In genomic region chr9:56636766-56637402, GRCm38 (mm10) we compare ENCODE assay signal across 9 mouse cellular contexts.
DNase-seq lines count a peak whose midpoint lies in the region; ATAC-seq and TF ChIP-seq lines count a peak whose summit lies in the region.
"Had no signal": no experiment of that assay in that cellular context is flagged by ENCODE, and none has a peak within 500 bp of the region (broad histone marks: within the 10 kb centered on the region; RNA-seq: fewer than 3 reads in every experiment).

No protein-coding gene starts in this region.

- no peaks in the 10 kb centered on the region for H3K36me3 ChIP-seq in forebrain, embryonic 10.5 days (replicated peaks)
- H3K36me3 ChIP-seq in forebrain, embryonic 11.5 days (ENCODE audit: control insufficient read depth, insufficient read depth, low read length): no peaks in the 10 kb centered on the region
- H3K36me3 ChIP-seq in forebrain, embryonic 12.5 days (replicated peaks): no peaks in the 10 kb centered on the region
- H3K36me3 ChIP-seq in midbrain, embryonic 15.5 days (replicated peaks): no peaks in the 10 kb centered on the region
- H3K36me3 ChIP-seq: midbrain, embryonic 12.5 days had no signal

- 51% methylated on average over 11 of the region's 11 CpGs for WGBS in forebrain, embryonic 10.5 days
- WGBS in forebrain, embryonic 11.5 days: 45% methylated on average over 11 of the region's 11 CpGs
- 46% methylated on average over 11 of the region's 11 CpGs for WGBS in forebrain, embryonic 12.5 days
- WGBS in midbrain, embryonic 15.5 days: 51% methylated on average over 11 of the region's 11 CpGs

- no peak for ATAC-seq in forebrain, embryonic 11.5 days (replicated peaks; ENCODE audit: low FRiP score)
- no peak for ATAC-seq in forebrain, embryonic 12.5 days (ENCODE audit: low FRiP score)
- no peak for ATAC-seq in midbrain, embryonic 15.5 days (replicated peaks)
- ATAC-seq in activated CD4-positive, CD25-positive, alpha-beta regulatory T cell, adult 4 months: no peak

- H3K4me1 ChIP-seq in forebrain, embryonic 10.5 days: peaks cover 38% of the 10 kb centered on the region
- H3K4me1 ChIP-seq in forebrain, embryonic 11.5 days (replicated peaks; ENCODE audit: control insufficient read depth, insufficient read depth, low read length): peaks cover 2% of the 10 kb centered on the region; the same call in 1 of the 2 replicates
- peaks cover 32% of the 10 kb centered on the region for H3K4me1 ChIP-seq in forebrain, embryonic 12.5 days
- H3K4me1 ChIP-seq in midbrain, embryonic 15.5 days: peaks cover 35% of the 10 kb centered on the region

- H3K27me3 ChIP-seq in forebrain, embryonic 10.5 days (ENCODE audit: poor library complexity, severe bottlenecking): peaks cover 100% of the 10 kb centered on the region
- H3K27me3 ChIP-seq in forebrain, embryonic 11.5 days (ENCODE audit: control insufficient read depth, insufficient read depth, low read length): peaks cover 46% of the 10 kb centered on the region
- H3K27me3 ChIP-seq in forebrain, embryonic 12.5 days: peaks cover 99% of the 10 kb centered on the region
- peaks cover 7% of the 10 kb centered on the region; the same call in 1 of the 2 replicates for H3K27me3 ChIP-seq in midbrain, embryonic 15.5 days (replicated peaks)

- no peaks in the 10 kb centered on the region for H3K9me3 ChIP-seq in forebrain, embryonic 10.5 days
- no peaks in the 10 kb centered on the region for H3K9me3 ChIP-seq in forebrain, embryonic 11.5 days (ENCODE audit: control insufficient read depth, low read length)
- H3K9me3 ChIP-seq in forebrain, embryonic 12.5 days: no peaks in the 10 kb centered on the region
- H3K9me3 ChIP-seq in midbrain, embryonic 15.5 days: no peaks in the 10 kb centered on the region
- H3K9me3 ChIP-seq: midbrain, embryonic 12.5 days had no signal

- TF ChIP-seq CTCF in layer of hippocampus, adult 2 months (conservative IDR thresholded peaks at IDR 0.05): no peak

- H3K9ac ChIP-seq in forebrain, embryonic 11.5 days (ENCODE audit: low read length): no peak overlapping the region
- no peak overlapping the region for H3K9ac ChIP-seq in forebrain, embryonic 12.5 days
- H3K9ac ChIP-seq in midbrain, embryonic 15.5 days: no peak overlapping the region

- H3K4me3 ChIP-seq in forebrain, embryonic 10.5 days: peak overlapping the region; percentile 32; the same call in 1 of the 2 replicates
- no peak overlapping the region for H3K4me3 ChIP-seq in forebrain, embryonic 11.5 days (ENCODE audit: low read depth, low read length)
- peak overlapping the region; percentile 84 for H3K4me3 ChIP-seq in layer of hippocampus, adult 2 months
- 0 out of 2 replicates have a peak overlapping the region, but pooled peaks have one; percentile 11 for H3K4me3 ChIP-seq in forebrain, embryonic 12.5 days (replicated peaks)
- H3K4me3 ChIP-seq in midbrain, embryonic 15.5 days: no peak overlapping the region

- H3K4me2 ChIP-seq in forebrain, embryonic 11.5 days (ENCODE audit: low read depth, low read length, severe bottlenecking): no peak overlapping the region
- no peak overlapping the region; the same call in 1 of the 2 replicates for H3K4me2 ChIP-seq in forebrain, embryonic 12.5 days
- peak overlapping the region; percentile 30; the same call in 1 of the 2 replicates for H3K4me2 ChIP-seq in midbrain, embryonic 15.5 days

- H3K27ac ChIP-seq in forebrain, embryonic 10.5 days: no peak overlapping the region
- H3K27ac ChIP-seq in forebrain, embryonic 11.5 days (ENCODE audit: low read depth, low read length): no peak overlapping the region
- H3K27ac ChIP-seq in layer of hippocampus, adult 2 months: peak overlapping the region; percentile 99
- no peak overlapping the region for H3K27ac ChIP-seq in forebrain, embryonic 12.5 days
- H3K27ac ChIP-seq in midbrain, embryonic 15.5 days: no peak overlapping the region

- DNase-seq in forebrain, embryonic 10.5 days (ENCODE audit: extremely low spot score, low spot score): no peak
- no peak for DNase-seq in forebrain, embryonic 11.5 days (ENCODE audit: low spot score)
- no peak for DNase-seq in layer of hippocampus, adult 2 months (ENCODE audit: low spot score in 2 of 2)
- no peak for DNase-seq in layer of hippocampus, adult 18-20 months (ENCODE audit: low spot score in 2 of 2)
- DNase-seq in kidney, adult 9 months: no peak

Comparison
In these comparisons a context has a peak if more than half of its experiments do, and no peak if none do; other contexts are left out.
1. H3K4me3 ChIP-seq: peak in forebrain, embryonic 10.5 days (single experiment), layer of hippocampus, adult 2 months (single experiment) and forebrain, embryonic 12.5 days (single experiment); none in forebrain, embryonic 11.5 days (single experiment) and midbrain, embryonic 15.5 days (single experiment).